Mouse (Mus musculus) myocyte (in vitro differentiated cells): Measurements from ENCODE around the gene Nr2f2.

Source experiments
- CEBPB ChIP-seq: IDR thresholded peaks from 2 replicates; pipeline ENCODE4 v1.6.1; 2011; ENCODE audit warnings: mild to moderate bottlenecking, moderate library complexity; ENCODE audit not compliant: poor library complexity, insufficient read depth, severe bottlenecking
- E2F4 ChIP-seq: IDR thresholded peaks from one replicate; pipeline ENCODE4 v1.6.1; 2011; ENCODE audit warnings: mild to moderate bottlenecking, control low read depth, moderate library complexity; ENCODE audit not compliant: insufficient read depth
- MAX ChIP-seq: IDR thresholded peaks from one replicate; pipeline ENCODE4 v1.6.1; 2011; ENCODE audit warnings: low read depth, mild to moderate bottlenecking, control low read depth
- MYOD1 ChIP-seq, 3 experiments: IDR thresholded peaks; one replicate each; pipeline ENCODE4 v1.6.1; 2011; ENCODE audit warnings: control low read depth in 2 of 3, low read depth in 2 of 3, mild to moderate bottlenecking in 2 of 3, moderate library complexity in 1 of 3; ENCODE audit not compliant: insufficient read length in 2 of 3, control insufficient read depth in 1 of 3
- MYOG ChIP-seq, 3 experiments: IDR thresholded peaks; one replicate each; pipeline ENCODE4 v1.6.1; 2011; ENCODE audit warnings: control low read depth in 2 of 3, low read depth in 2 of 3, mild to moderate bottlenecking in 2 of 3; ENCODE audit not compliant: insufficient read length in 2 of 3, control insufficient read depth in 1 of 3, insufficient read depth in 1 of 3
- POLR2A ChIP-seq: IDR thresholded peaks from one replicate; pipeline ENCODE4 v1.6.1; 2011; ENCODE audit warnings: low read depth, mild to moderate bottlenecking, control low read depth, moderate library complexity; ENCODE audit not compliant: insufficient read length
- POLR2AphosphoS2 ChIP-seq: IDR thresholded peaks from one replicate; pipeline ENCODE4 v1.6.1; 2011; ENCODE audit warnings: low read depth, control low read depth; ENCODE audit not compliant: insufficient read length
- REST ChIP-seq: IDR thresholded peaks from one replicate; pipeline ENCODE4 v1.6.1; 2011; ENCODE audit warnings: mild to moderate bottlenecking, control low read depth, moderate library complexity; ENCODE audit not compliant: insufficient read depth, insufficient read length
- TCF12 ChIP-seq: IDR thresholded peaks from one replicate; pipeline ENCODE4 v1.6.1; 2011; ENCODE audit warnings: mild to moderate bottlenecking, control low read depth; ENCODE audit not compliant: poor library complexity, insufficient read depth, severe bottlenecking
- TCF3 ChIP-seq: IDR thresholded peaks from one replicate; pipeline ENCODE4 v1.6.1; 2011; ENCODE audit warnings: low read depth, control low read depth; ENCODE audit not compliant: insufficient read length
- USF1 ChIP-seq: IDR thresholded peaks from one replicate; pipeline ENCODE4 v1.6.1; 2011; ENCODE audit warnings: low read depth, mild to moderate bottlenecking, control low read depth, moderate library complexity

DNA sequence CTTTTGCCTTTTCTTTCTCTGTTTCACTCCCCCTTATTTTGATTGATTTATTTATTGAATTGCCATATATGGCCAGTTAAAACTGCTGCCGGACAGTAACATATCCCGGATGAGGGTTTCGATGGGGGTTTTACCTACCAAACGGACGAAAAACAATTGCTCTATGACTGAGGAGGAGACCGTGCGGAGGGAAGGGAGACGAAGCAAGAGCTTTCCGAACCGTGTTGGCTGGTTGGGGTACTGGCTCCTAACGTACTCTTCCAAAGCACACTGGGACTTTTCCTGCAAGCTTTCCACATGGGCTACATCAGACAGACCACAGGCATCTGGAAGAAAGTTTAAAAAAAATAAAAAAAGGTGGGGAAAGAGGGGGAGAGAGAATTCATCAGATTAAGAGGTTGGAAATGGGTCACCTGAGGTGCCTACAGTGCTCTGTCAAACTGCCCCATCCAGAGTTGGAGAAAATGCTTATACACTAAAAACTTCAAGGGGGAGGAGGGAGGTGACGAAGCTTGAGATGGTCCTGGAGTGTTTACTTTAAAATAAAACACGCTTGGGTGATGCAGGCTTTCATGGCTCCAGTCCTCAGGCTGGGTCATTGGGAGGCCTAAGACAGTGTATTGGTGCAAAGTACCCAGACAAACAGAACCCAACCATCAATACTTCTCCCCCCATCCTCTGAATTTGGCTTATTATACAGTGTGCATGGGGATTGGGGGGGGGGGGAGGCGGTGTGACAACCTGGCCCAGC is 11.8 kb downstream of the Nr2f2 start:
- TF ChIP-seq POLR2AphosphoS2 (no peak), TCF12 (no peak), E2F4 (no peak), POLR2A (no peak), MYOG (IDR thresholded peaks at IDR 0.05; ENCODE audit: control insufficient read depth in 1 of 3, insufficient read depth in 1 of 3, insufficient read length in 2 of 3, low read depth in 2 of 3) (no peak), MYOD1 (IDR thresholded peaks at IDR 0.05; ENCODE audit: control insufficient read depth in 1 of 3, insufficient read length in 2 of 3, low read depth in 2 of 3) (no peak), MAX (no peak), REST (no peak), TCF3 (no peak), CEBPB (no peak), USF1 (no peak)
